Mouse (Mus musculus) granulocyte monocyte progenitor cell, adult 5-6 weeks (primary cell): ENCODE data around the gene Clba1. TPM values are rescaled to one million over a fixed set of nuclear protein-coding genes. Genes with fewer than 3 reads are reported as not detected.
"Not testable (repeated sequence)": the region's sequence is repeated elsewhere in the genome, so short reads cannot be mapped to it uniquely, and the experiment has no call there.

Experiments used
- ATAC-seq: replicated peaks from 2 replicates; pipeline ENCODE4 v1.8.0; 2016; ENCODE audit warnings: mild to moderate bottlenecking, moderate TSS enrichment, inconsistent platforms; ENCODE audit not compliant: poor library complexity, severe bottlenecking
- total RNA-seq, 2 experiments: library from RNA; stranded (forward) in 1 of 2; stranded (reverse) in 1 of 2; fragments of 200-712, 200-1000 nt in 1 of 2; fragments of >200 nt in 1 of 2; fragmentation: Nextera tagmentation in 1 of 2; gene quantifications; 2 replicates each; pipeline ENCODE4 v1.2.3; 2014 to 2017

Clba1 gene
- total RNA-seq, 2 experiments from 2014 or later, result 1.2 to 1.7 TPM

- ATAC-seq, result not testable (repeated sequence)
Observed at GRCm38 (mm10) chr12:112842128-112842527, 33.4 kb downstream of the Clba1 start.

GRCm38 (mm10) chr12:112843803-112844202 lies 35.1 kb downstream of the Clba1 start:
- peak; percentile 63 for ATAC-seq

DNA sequence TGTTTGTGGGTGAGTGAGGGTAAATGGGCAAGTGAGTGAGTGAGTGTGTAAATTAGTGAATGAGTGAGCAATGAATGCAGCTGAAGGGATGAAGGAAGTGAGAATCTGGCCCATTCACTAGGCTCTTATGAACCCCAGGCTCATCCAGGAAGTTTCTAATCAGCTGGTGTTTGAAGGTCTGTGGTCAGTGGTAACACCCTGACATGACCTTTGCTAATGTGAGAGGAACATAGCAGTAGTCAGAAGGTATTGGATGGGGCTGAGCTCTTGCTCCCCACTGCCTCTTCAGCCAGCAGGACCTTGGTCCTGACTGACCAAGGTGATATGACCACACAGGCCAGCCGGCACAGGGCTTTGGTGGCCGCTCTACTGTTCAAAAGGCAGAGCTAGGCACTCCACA lies 39.1 kb downstream of the Clba1 start:
- peak; percentile 73 for ATAC-seq

- ATAC-seq, result peak; percentile 65; the same call in 1 of the 2 replicates
Observed at GRCm38 (mm10) chr12:112849235-112850022, 40.7 kb downstream of the Clba1 start.

DNA sequence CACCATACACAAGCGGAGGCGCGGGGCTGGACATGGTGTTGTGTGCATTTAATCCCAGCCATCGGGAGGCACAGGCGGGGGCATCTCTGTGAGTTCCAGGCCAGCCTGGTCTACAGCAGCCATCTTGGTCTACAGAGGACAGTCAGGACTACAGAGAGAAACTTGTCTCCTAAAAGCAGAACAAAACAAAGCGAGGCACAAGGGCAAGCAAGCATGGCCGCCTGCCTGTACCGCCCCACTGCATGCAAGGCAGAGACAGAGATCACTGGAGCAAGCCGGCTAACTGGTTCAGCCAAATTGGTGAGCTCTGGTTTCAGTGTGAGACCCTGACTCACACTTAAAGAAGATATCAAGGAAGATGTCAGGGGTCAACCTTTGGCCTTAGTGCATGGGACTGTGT lies 41.6 kb downstream of the Clba1 start:
- ATAC-seq, result no peak

DNA sequence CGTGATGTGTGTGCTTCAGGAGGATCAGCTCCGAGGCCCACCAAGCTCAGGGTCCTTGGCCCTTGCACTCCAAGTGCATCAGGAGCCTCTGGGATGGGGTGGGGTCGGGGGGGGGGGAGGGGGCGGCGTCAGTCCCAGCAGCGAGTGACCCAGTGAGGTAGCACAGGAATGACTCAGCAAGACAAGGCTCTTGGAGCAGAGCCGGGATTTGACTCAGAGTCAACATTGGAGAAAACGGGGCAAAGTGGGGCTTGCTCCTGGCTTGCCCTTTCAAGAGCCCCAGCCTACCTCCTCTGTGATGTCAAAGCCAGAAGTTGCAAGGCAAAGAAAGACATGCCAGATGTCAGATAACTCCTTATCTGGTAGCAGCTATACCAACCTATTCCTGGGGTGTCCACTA lies 42.4 kb downstream of the Clba1 start:
- ATAC-seq, result no peak

DNA sequence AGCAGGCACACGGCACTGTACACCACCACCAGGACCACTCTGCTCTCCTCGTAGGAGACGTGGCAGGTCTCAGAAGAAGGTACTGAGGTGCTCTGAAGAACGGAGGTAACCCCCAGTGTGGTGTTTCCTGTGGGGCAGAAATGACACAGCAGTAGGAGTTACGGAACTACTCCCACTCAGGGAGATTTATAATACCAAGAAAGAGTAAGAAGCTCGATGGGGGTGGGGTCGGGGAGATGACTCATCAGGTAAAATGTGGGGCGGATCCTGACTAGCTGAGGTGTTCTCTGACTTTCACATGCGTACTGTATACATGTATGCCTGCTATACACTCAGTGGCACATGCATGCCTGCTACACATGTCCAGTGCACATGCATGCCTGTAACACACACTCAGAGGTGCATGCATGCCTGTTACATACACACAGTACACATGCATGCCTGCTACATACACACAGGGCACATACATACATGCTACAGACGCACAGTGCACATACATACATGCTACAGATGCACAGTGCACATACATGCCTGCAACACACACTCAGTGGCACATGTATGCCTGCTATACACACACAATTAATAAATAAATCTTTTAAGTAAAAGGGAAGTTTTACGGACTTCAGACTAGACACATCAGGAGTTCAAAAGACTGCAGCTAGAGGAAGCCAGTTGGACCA lies 44.5 kb downstream of the Clba1 start:
- ATAC-seq, result no peak

DNA sequence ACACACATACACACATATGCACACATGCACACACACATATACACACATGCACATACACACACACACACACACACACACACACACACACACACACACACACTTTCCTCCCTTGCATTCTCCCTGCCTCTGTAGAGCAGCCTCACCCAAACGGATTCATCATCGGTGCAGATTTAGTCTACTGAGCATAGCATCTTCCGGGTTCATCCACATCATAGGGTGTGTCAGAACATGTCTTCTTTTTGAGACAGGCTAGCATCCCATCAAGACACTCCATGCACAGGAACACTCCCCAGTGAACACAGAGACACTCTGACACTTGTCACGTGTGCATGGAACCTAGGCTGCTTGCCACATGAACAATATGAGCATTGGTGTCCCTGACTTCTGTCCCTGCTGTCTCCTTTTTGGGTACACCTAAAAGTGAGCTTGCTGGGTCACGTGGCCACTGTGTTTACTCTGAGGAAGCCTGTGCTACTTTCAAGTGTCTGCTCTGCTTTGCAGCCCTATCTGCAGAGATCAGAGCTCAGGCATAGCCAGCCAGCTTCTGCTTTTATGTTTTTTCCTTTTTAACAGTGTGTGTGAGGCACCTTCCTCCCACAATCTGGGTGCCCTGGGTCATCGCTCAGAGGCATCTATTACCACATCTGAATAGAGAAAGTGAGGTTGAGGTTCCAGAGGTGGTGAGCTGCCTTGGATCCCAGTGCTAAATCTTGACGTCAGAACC lies 46.0 kb downstream of the Clba1 start:
- peak; percentile 47 for ATAC-seq

- ATAC-seq, result no peak
Observed at GRCm38 (mm10) chr12:112856338-112856737, 47.6 kb downstream of the Clba1 start.

DNA sequence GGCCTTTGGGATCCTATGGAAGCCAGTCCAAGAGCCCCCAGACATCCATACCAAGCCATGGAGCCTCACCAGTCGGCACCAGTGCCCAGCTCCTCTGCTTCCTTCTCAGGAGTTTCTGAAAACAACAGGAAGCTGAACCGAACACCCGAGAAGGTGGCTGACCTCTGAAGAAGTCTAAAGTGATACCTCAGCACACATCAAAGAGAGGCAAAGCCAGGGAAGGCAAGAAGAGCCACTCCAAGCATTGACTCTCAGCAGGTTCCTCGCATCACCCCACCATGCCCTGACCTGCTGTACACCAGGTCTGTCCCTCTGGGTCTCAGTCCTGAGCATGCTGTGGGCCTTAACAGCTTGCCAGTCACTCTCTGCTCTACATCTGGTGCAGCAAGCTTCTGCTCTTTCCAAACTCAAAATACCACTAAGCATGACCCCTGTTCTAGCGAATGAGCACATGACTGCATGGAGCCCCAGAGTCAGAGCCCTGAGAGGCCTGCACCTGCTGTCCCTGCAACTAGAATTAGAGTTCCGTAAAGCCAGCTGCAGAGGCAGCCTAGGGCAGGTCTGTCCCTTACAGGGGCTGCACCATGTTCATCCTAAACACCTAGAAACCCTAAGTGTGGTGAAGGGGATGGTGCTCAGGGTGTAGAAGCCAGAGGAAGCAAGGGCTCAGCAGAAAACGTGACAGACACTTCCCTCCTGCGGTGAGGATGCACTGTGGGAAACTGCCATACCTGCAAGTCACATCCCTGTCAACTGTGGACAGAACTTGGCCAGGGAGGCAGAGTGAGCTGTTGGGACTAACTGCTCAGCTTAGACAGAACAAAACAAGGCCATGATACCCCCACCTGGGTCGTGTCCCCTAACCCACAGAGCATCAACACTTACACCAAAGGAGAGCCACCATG lies 48.5 kb downstream of the Clba1 start:
- ATAC-seq, result no peak

GRCm38 (mm10) chr12:112858581-112859336 lies 50.0 kb downstream of the Clba1 start:
- ATAC-seq, result no peak

DNA sequence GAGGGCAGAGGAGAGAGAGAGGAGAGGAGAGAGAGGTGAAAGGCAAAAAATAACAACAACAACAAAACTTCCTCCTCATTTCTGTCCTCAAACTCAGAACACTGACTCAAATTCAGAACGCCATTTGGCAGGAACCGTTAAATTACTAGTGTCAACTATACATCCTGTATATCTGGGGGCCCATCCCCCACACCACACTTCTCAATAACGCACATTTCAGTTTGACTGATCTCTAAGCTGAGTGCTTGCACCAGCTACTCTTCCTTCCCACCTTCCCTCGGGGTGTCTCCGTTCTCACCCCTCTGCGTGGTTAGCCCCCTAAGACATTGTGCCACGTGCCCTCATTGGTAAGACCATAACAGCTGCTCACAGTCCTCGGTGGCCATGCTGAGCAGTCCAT lies 51.2 kb downstream of the Clba1 start:
- peak; percentile 18 for ATAC-seq

DNA sequence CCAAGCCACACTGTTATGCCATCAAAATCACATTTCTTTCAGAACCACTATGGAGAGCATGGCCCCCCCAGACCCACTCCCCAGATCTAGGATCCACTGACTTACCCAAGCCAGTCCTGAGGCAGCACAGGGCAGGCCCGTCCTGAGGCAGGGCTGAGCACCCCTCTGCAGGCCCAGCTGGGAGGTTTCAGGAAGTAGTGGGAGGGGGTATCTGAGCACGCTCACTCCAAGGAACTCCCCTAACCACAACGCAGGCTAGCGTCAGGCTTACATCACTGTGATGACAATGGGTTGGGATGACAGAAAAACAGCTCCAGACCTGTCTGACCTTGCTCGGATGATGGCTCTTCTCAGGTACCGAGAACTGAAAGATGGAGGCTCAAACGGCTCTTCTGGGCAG lies 52.0 kb downstream of the Clba1 start:
- peak; percentile 85 for ATAC-seq

GRCm38 (mm10) chr12:112861911-112862321 lies 53.2 kb downstream of the Clba1 start:
- ATAC-seq, result no peak

GRCm38 (mm10) chr12:112864804-112865203 lies 56.1 kb downstream of the Clba1 start:
- peak; percentile 32 for ATAC-seq
